Mouse (Mus musculus) CH12.LX (cell line): ENCODE data around the gene Map1lc3b. TPM values are rescaled to one million over a fixed set of nuclear protein-coding genes. Genes with fewer than 3 reads are reported as not detected.
A peak's percentile ranks its signal among the peaks of the same experiment; 100 is the strongest.

Source experiments
- DNase-seq: peaks from one replicate; pipeline ENCODE4 v3.0.0-alpha.2; 2013; ENCODE audit errors: extremely low read depth
- H3K27ac ChIP-seq: 2 replicates; pipeline ENCODE4 v1.5.1; 2012; ENCODE audit warnings: low read depth, mild to moderate bottlenecking, control low read depth, moderate library complexity; ENCODE audit not compliant: insufficient read depth
- H3K27me3 ChIP-seq: replicated peaks from 2 replicates; pipeline ENCODE3; 2012; ENCODE audit warnings: inconsistent platforms
- H3K36me3 ChIP-seq, 2 experiments: replicated peaks in 1 of 2; 2 replicates each; pipeline versions ENCODE3 to v1.6.1; 2012; ENCODE audit warnings: inconsistent platforms in 1 of 2, low read length in 1 of 2, mild to moderate bottlenecking in 1 of 2, mixed read lengths in 1 of 2, moderate library complexity in 1 of 2; ENCODE audit not compliant: control insufficient read depth in 1 of 2, insufficient read depth in 1 of 2
- H3K4me1 ChIP-seq, 2 experiments: 2 replicates each; pipeline ENCODE4 v1.6.1; 2012; ENCODE audit warnings: inconsistent platforms in 1 of 2, moderate library complexity in 1 of 2; ENCODE audit not compliant: insufficient read depth in 2 of 2, control insufficient read depth in 1 of 2
- H3K4me2 ChIP-seq: 2 replicates; pipeline ENCODE4 v1.6.1; 2012; ENCODE audit warnings: low read depth, mild to moderate bottlenecking, control low read depth; ENCODE audit not compliant: poor library complexity, insufficient read depth, severe bottlenecking
- H3K4me3 ChIP-seq, 3 experiments: fragments of 150-350 bp in 1 of 3; sonication (generic) in 1 of 3; replicated peaks in 1 of 3; 2 replicates each; pipeline versions ENCODE3 to v1.5.1; 2011 to 2012; ENCODE audit warnings: low read depth in 2 of 3, low read length in 2 of 3, mild to moderate bottlenecking in 2 of 3, moderate library complexity in 2 of 3, control low read depth in 1 of 3, improper control_type of control experiment in 1 of 3, inconsistent platforms in 1 of 3, mixed read lengths in 1 of 3; ENCODE audit not compliant: poor library complexity in 1 of 3
- H3K79me2 ChIP-seq: replicated peaks from 2 replicates; pipeline ENCODE4 v1.6.1; 2012; ENCODE audit warnings: mild to moderate bottlenecking, moderate library complexity; ENCODE audit not compliant: control insufficient read depth, poor library complexity, insufficient read depth, severe bottlenecking; ENCODE audit errors: extremely low read depth
- H3K9ac ChIP-seq: 2 replicates; pipeline ENCODE4 v1.6.1; 2012; ENCODE audit warnings: low read depth, mild to moderate bottlenecking, control low read depth, moderate library complexity; ENCODE audit not compliant: insufficient read depth
- H3K9me3 ChIP-seq: replicated peaks from 2 replicates; pipeline ENCODE3; 2012; ENCODE audit warnings: low read length, inconsistent platforms, mixed read lengths
- CHD2 ChIP-seq: IDR thresholded peaks from 2 replicates; pipeline ENCODE4 v1.6.1; 2011; ENCODE audit warnings: low read length, improper control_type of control experiment
- CTCF ChIP-seq, 2 experiments: IDR thresholded peaks in 1 of 2; conservative IDR thresholded peaks in 1 of 2; 2 replicates each; pipeline ENCODE4 v1.5.1; 2011 to 2012; ENCODE audit warnings: low read depth in 2 of 2, low read length in 2 of 2, improper control_type of control experiment in 1 of 2, inconsistent platforms in 1 of 2, mild to moderate bottlenecking in 1 of 2, moderate library complexity in 1 of 2
- EP300 ChIP-seq: IDR thresholded peaks from 2 replicates; pipeline ENCODE4 v1.6.1; 2011; ENCODE audit warnings: low read length, improper control_type of control experiment
- ETS1 ChIP-seq: conservative IDR thresholded peaks from 2 replicates; pipeline ENCODE4 v1.6.1; 2012; ENCODE audit warnings: low read depth, mild to moderate bottlenecking, inconsistent platforms, low read length, improper control_type of control experiment, moderate library complexity
- GABPA ChIP-seq: IDR thresholded peaks from 2 replicates; pipeline ENCODE4 v1.6.1; 2012; ENCODE audit warnings: low read depth, low read length, improper control_type of control experiment, inconsistent platforms; ENCODE audit not compliant: insufficient replicate concordance
- HCFC1 ChIP-seq: IDR thresholded peaks from 2 replicates; pipeline ENCODE4 v1.6.1; 2012; ENCODE audit warnings: low read depth, mild to moderate bottlenecking, inconsistent platforms, low read length, improper control_type of control experiment
- IRF4 ChIP-seq: IDR thresholded peaks from 2 replicates; pipeline ENCODE4 v1.6.1; 2014; ENCODE audit warnings: low read depth, mild to moderate bottlenecking, inconsistent platforms, low read length, improper control_type of control experiment
- KAT2A ChIP-seq: IDR thresholded peaks from 2 replicates; pipeline ENCODE4 v1.6.1; 2012; ENCODE audit warnings: low read length, improper control_type of control experiment, inconsistent platforms; ENCODE audit not compliant: insufficient replicate concordance
- MAFK ChIP-seq: IDR thresholded peaks from 2 replicates; pipeline ENCODE4 v1.6.1; 2011; ENCODE audit warnings: low read length, improper control_type of control experiment; ENCODE audit not compliant: insufficient replicate concordance
- MAX ChIP-seq: IDR thresholded peaks from 2 replicates; pipeline ENCODE4 v1.6.1; 2011; ENCODE audit warnings: low read length, improper control_type of control experiment
- MAZ ChIP-seq: IDR thresholded peaks from 2 replicates; pipeline ENCODE4 v1.6.1; 2012; ENCODE audit warnings: low read depth, mild to moderate bottlenecking, inconsistent platforms, low read length, improper control_type of control experiment, moderate library complexity
- MEF2A ChIP-seq: IDR thresholded peaks from 2 replicates; pipeline ENCODE4 v1.6.1; 2014; ENCODE audit warnings: low read depth, mild to moderate bottlenecking, inconsistent platforms, low read length, improper control_type of control experiment, borderline replicate concordance
- MXI1 ChIP-seq: IDR thresholded peaks from 2 replicates; pipeline ENCODE4 v1.6.1; 2011; ENCODE audit warnings: mild to moderate bottlenecking, low read depth, low read length, improper control_type of control experiment
- NELFE ChIP-seq: IDR thresholded peaks from 2 replicates; pipeline ENCODE4 v1.6.1; 2011; ENCODE audit warnings: low read depth, low read length, improper control_type of control experiment
- NRF1 ChIP-seq: IDR thresholded peaks from 2 replicates; pipeline ENCODE4 v1.6.1; 2014; ENCODE audit warnings: low read depth, mild to moderate bottlenecking, inconsistent platforms, low read length, improper control_type of control experiment, moderate library complexity
- POLR2A ChIP-seq: IDR thresholded peaks from 2 replicates; pipeline ENCODE4 v1.6.1; 2011; ENCODE audit warnings: low read depth, mild to moderate bottlenecking, improper control_type of control experiment, low read length
- RAD21 ChIP-seq: IDR thresholded peaks from 2 replicates; pipeline ENCODE4 v1.6.1; 2011; ENCODE audit warnings: low read depth, mild to moderate bottlenecking, low read length, improper control_type of control experiment, moderate library complexity
- RCOR1 ChIP-seq: conservative IDR thresholded peaks from 2 replicates; pipeline ENCODE4 v1.6.1; 2012; ENCODE audit warnings: low read depth, mild to moderate bottlenecking, inconsistent platforms, low read length, improper control_type of control experiment
- SIN3A ChIP-seq: IDR thresholded peaks from 2 replicates; pipeline ENCODE4 v1.6.1; 2012; ENCODE audit warnings: low read length, improper control_type of control experiment, inconsistent platforms
- SMC3 ChIP-seq: IDR thresholded peaks from 2 replicates; pipeline ENCODE4 v1.6.1; 2011; ENCODE audit warnings: low read depth, low read length, improper control_type of control experiment
- TBP ChIP-seq: conservative IDR thresholded peaks from 2 replicates; pipeline ENCODE4 v1.6.1; 2011; ENCODE audit warnings: low read depth, low read length, improper control_type of control experiment
- ZC3H11A ChIP-seq: IDR thresholded peaks from 2 replicates; pipeline ENCODE4 v1.6.1; 2012; ENCODE audit warnings: low read depth, mild to moderate bottlenecking, inconsistent platforms, low read length, improper control_type of control experiment
- ZKSCAN1 ChIP-seq: IDR thresholded peaks from 2 replicates; pipeline ENCODE4 v1.6.1; 2012; ENCODE audit warnings: low read depth, inconsistent platforms, low read length, improper control_type of control experiment, borderline replicate concordance
- dilution Hi-C: fragments of 300-500 bp; cut with MboI; formaldehyde crosslinking; loops from 2 replicates; pipeline ENCODE4 v1.14.3; 2020; ENCODE audit warnings: low sequenced_read_pairs; ENCODE audit not compliant: extremely low pct_unique_long_range_greater_than_20kb, extremely low pct_ligation_motif_present
- in situ Hi-C: fragments of 300-500 bp; cut with MboI; formaldehyde crosslinking; loops from 3 replicates; pipeline ENCODE4 v1.14.3; 2019; ENCODE audit warnings: low sequenced_read_pairs, low pct_ligation_motif_present, low pct_unique_long_range_greater_than_20kb, mixed read lengths
- polyA plus RNA-seq: library from polyadenylated mRNA; unstranded; fragments of >175 nt; gene quantifications from 2 replicates; pipeline ENCODE4 v1.2.1, GENCODE M21; 2012; ENCODE audit warnings: low read depth; ENCODE audit not compliant: insufficient read length
- total RNA-seq, 2 experiments: library from RNA; depleted of rRNA; stranded (reverse); fragments of 300-350 nt in 1 of 2; fragments of >200 nt in 1 of 2; gene quantifications; 2 replicates each; pipeline ENCODE4 v1.2.3; 2012 to 2014

Gene Map1lc3b
- total and polyA plus RNA-seq, 3 experiments: 45.7 to 55.8 (median 48.9) TPM

DNA sequence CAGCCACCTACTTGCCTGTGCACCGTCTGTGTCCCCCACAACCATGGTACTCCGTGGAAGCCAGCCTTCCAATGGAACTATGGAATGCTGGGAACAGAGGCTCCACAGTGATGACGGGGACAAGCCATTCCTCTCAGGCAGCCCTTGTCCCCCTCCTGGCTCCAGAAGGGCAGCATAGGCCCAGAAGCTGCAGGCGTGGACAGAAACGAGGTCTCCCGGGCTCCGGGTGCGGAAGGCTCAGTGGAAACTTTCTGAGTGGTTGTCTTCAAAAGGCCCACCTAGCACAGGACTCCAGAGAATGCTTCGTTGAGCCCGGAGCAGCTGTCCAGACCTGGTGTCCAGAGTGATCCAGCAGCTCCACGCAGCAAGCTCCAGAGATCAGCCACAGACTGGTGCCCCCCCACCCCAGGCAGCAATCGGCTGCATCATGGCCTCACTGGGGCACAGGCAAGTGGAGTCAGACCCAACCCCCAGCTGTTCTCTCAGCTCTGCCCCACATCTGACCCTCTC is 45.8 kb upstream of the Map1lc3b start, which contains the start of gene 1700018B08Rik:
Gene 1700018B08Rik, minus strand, starts transcription at position 45 of the 510 bp plus-strand sequence.
- H3K9ac ChIP-seq: no peak within 1 kb of the TSS
- H3K4me1 ChIP-seq: peaks cover 0 to 7% of the 10 kb centered on the region in 2 experiments; a peak in 2 of 4 replicates
- peaks cover 51% of the 10 kb centered on the region for H3K27me3 ChIP-seq
- no peak within 1 kb of the TSS for H3K4me2 ChIP-seq
- H3K36me3 ChIP-seq: peaks cover 0 to 5% of the 10 kb centered on the region in 2 experiments
- peaks cover 5% of the 10 kb centered on the region for H3K9me3 ChIP-seq
- in situ Hi-C loops (loop anchor here (10.0 kb wide), 1 partner anchor 140 kb away; no protein-coding TSS in a partner anchor), dilution Hi-C loops (no loop called here)
- TF ChIP-seq KAT2A (no peak), RCOR1 (no peak), POLR2A (no peak), NELFE (no peak), HCFC1 (no peak)
- DNase-seq: no peak
- H3K79me2 ChIP-seq: no peaks in the 10 kb centered on the region
- H3K27ac ChIP-seq: no peak within 1 kb of the TSS
- no peak within 1 kb of the TSS for H3K4me3 ChIP-seq

- TF ChIP-seq MEF2A (no peak), EP300 (no peak)
- dilution Hi-C loops: no loop called here
- Histone ChIP-seq H3K4me2 (no peak overlapping the region), H3K36me3 (peaks cover 2 to 11% of the 10 kb centered on the region in 2 experiments), H3K27ac (no peak overlapping the region), H3K4me3 (no peak overlapping the region), H3K9me3 (peaks cover 2% of the 10 kb centered on the region), H3K9ac (no peak overlapping the region), H3K27me3 (peaks cover 45% of the 10 kb centered on the region), H3K79me2 (no peaks in the 10 kb centered on the region), H3K4me1 (peaks cover 0 to 7% of the 10 kb centered on the region in 2 experiments; a peak in 2 of 4 replicates)
- no peak for DNase-seq
- in situ Hi-C loops: loop anchor here (10.0 kb wide), 1 partner anchor 140 kb away; no protein-coding TSS in a partner anchor
Observed at GRCm38 (mm10) chr8:121544936-121545335, 45.2 kb upstream of the Map1lc3b start.

DNA sequence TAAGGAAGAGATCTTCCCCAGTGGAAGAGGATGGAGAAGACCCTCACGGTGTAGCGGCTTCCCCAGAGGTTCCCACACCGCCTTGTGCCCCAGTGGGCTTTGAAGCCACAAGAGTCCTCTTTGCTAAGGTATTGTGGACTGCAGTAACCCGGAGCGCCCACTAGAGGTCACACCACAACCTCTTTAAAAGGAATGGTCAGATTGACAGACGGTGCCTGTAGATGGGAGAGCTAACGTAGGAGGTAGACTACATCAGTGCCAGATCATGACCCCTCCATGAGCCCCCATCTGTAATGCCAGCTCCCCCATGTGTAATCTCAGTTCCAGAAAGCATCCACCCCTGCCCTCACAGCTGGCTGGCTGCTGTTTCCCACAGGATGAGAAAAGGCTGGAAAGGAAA is 43.0 kb upstream of the Map1lc3b start:
- peak; percentile 79 for DNase-seq
- H3K4me1 ChIP-seq: peaks cover 0 to 7% of the 10 kb centered on the region in 2 experiments; a peak in 2 of 4 replicates
- H3K36me3 ChIP-seq: peaks cover 20 to 33% of the 10 kb centered on the region in 2 experiments
- H3K27ac ChIP-seq: no peak overlapping the region
- dilution Hi-C loops (no loop called here), in situ Hi-C loops (loop anchor here (10.0 kb wide), 1 partner anchor 138 kb away; no protein-coding TSS in a partner anchor)
- no peak overlapping the region for H3K4me2 ChIP-seq
- H3K9ac ChIP-seq: no peak overlapping the region
- peak; percentile 34; the same call in 1 of the 2 replicates for TF ChIP-seq NELFE
- peak; percentile 89 to 95 for TF ChIP-seq CTCF (conservative IDR thresholded peaks at IDR 0.05 in 1 of 2, IDR thresholded peaks at IDR 0.05 in 1 of 2; ENCODE audit: low read depth in 2 of 2, low read length in 2 of 2)
- no peak for TF ChIP-seq ZKSCAN1
- TF ChIP-seq MAFK: no peak
- TF ChIP-seq NRF1: no peak
- TF ChIP-seq MEF2A: peak; percentile 39; the same call in 1 of the 2 replicates
- no peak for TF ChIP-seq MXI1
- no peak for TF ChIP-seq ETS1
- TF ChIP-seq RAD21: peak; percentile 92
- TF ChIP-seq ZC3H11A: peak; percentile 25
- TF ChIP-seq GABPA: no peak
- no peak for TF ChIP-seq SIN3A
- TF ChIP-seq TBP: no peak
- no peak for TF ChIP-seq MAZ
- TF ChIP-seq MAX: no peak
- no peak for TF ChIP-seq CHD2
- peak; percentile 17; the same call in 1 of the 2 replicates for TF ChIP-seq IRF4
- TF ChIP-seq SMC3: peak; percentile 74
- no peak for TF ChIP-seq POLR2A
- TF ChIP-seq, all 38 proteins: peak for 7
- no peak overlapping the region for H3K4me3 ChIP-seq
- H3K27me3 ChIP-seq: peaks cover 34% of the 10 kb centered on the region
- H3K9me3 ChIP-seq: no peaks in the 10 kb centered on the region
- no peaks in the 10 kb centered on the region for H3K79me2 ChIP-seq
